Mouse (Mus musculus) liver, postnatal 0 days (tissue): ENCODE measurements around the gene Tmprss4.

ENCODE experiments used
- CTCF ChIP-seq: sonication (generic); IDR thresholded peaks from 2 replicates; pipeline ENCODE4 v1.5.1; 2016; ENCODE audit warnings: antibody characterized with exemption, low read depth
- EP300 ChIP-seq: IDR thresholded peaks from 2 replicates; pipeline ENCODE4 v1.6.1; 2016; ENCODE audit warnings: antibody characterized with exemption, low read depth, mild to moderate bottlenecking

- TF ChIP-seq CTCF (no peak), EP300 (no peak)
These were observed 61.2 kb downstream of the Tmprss4 start for GRCm38 (mm10) chr9:45142686-45143085.
